Mouse (Mus musculus) kidney, embryonic 14.5 days (tissue): ENCODE data around the gene Fam69b. TPM values are rescaled to one million over a fixed set of nuclear protein-coding genes. Genes with fewer than 3 reads are reported as not detected.

Source experiments
- ATAC-seq: fragments of 200-750 bp; cut with Nextera tagmentation; 2 replicates; pipeline ENCODE4 v1.8.0; 2017; ENCODE audit warnings: moderate number of reproducible peaks, mild to moderate bottlenecking, moderate TSS enrichment, moderate library complexity; ENCODE audit not compliant: low FRiP score, low TSS enrichment
- H3K27ac ChIP-seq: fragments of 300-500 bp; sonication (generic); 2 replicates; pipeline ENCODE4 v1.5.1; 2014; ENCODE audit warnings: low read depth, mild to moderate bottlenecking, low read length, moderate library complexity, mixed read lengths
- H3K27me3 ChIP-seq: fragments of 300-500 bp; sonication (generic); 2 replicates; pipeline ENCODE4 v1.6.1; 2014; ENCODE audit warnings: mild to moderate bottlenecking, low read length; ENCODE audit not compliant: control insufficient read depth, insufficient read depth
- H3K36me3 ChIP-seq: fragments of 300-500 bp; sonication (generic); 2 replicates; pipeline ENCODE4 v1.6.1; 2014; ENCODE audit warnings: low read length, mixed read lengths; ENCODE audit not compliant: control insufficient read depth, insufficient read depth
- H3K4me1 ChIP-seq: fragments of 300-500 bp; sonication (generic); 2 replicates; pipeline ENCODE4 v1.6.1; 2014; ENCODE audit warnings: low read length, mixed read lengths; ENCODE audit not compliant: control insufficient read depth, insufficient read depth
- H3K4me2 ChIP-seq: fragments of 300-500 bp; sonication (generic); replicated peaks from 2 replicates; pipeline ENCODE4 v1.6.1; 2014; ENCODE audit warnings: low read depth, mild to moderate bottlenecking, low read length
- H3K4me3 ChIP-seq: fragments of 300-500 bp; sonication (generic); 2 replicates; pipeline ENCODE4 v1.5.1; 2014; ENCODE audit warnings: mild to moderate bottlenecking, low read length
- H3K9ac ChIP-seq: fragments of 300-500 bp; sonication (generic); 2 replicates; pipeline ENCODE4 v1.6.1; 2014; ENCODE audit warnings: low read depth, mild to moderate bottlenecking, low read length, moderate library complexity
- H3K9me3 ChIP-seq: fragments of 300-500 bp; sonication (generic); 2 replicates; pipeline ENCODE4 v1.6.1; 2016; ENCODE audit warnings: low read length; ENCODE audit not compliant: control insufficient read depth
- WGBS: fragments of 180-500 bp; shearing (Covaris S2); extraction: QIAGEN DNeasy Blood & Tissue Kit; methylation state at CpG from one replicate; pipeline ENCODE4 v1.1.7; 2014; 5-methylcytosine and 5-hydroxymethylcytosine counted together
- polyA plus RNA-seq: library from polyadenylated mRNA; unstranded; fragments of >200 nt; fragmentation: Nextera tagmentation; extraction: Ambion mirVana; gene quantifications from 2 replicates; pipeline ENCODE4 v1.2.1, GENCODE M21; 2014

Fam69b gene
- polyA plus RNA-seq, 1 experiment from 2014 or later: 39.1 TPM

- no peaks in the 10 kb centered on the region for H3K36me3 ChIP-seq
Observed at GRCm38 (mm10) chr2:26626081-26626480, 2.2 kb upstream of the Fam69b start.

GRCm38 (mm10) chr2:26628792-26629437 lies 658 bp downstream of the Fam69b start:
- H3K27me3 ChIP-seq: no peaks in the 10 kb centered on the region
- H3K36me3 ChIP-seq: peaks cover 3% of the 10 kb centered on the region; the same call in 1 of the 2 replicates
- peak overlapping the region; percentile 48 for H3K4me3 ChIP-seq
- H3K9ac ChIP-seq: peak overlapping the region; percentile 87
- ATAC-seq: peak; percentile 36
- peaks cover 23% of the 10 kb centered on the region for H3K4me1 ChIP-seq
- H3K9me3 ChIP-seq: no peaks in the 10 kb centered on the region
- WGBS: 20% methylated on average over 5 of the region's 5 CpGs
- peak overlapping the region; percentile 97 for H3K4me2 ChIP-seq
- peak overlapping the region; percentile 1; the same call in 1 of the 2 replicates for H3K27ac ChIP-seq

More at GRCm38 (mm10) chr2:26626081-26626480, 2.2 kb upstream of the Fam69b start:
- Histone ChIP-seq H3K9ac (no peak overlapping the region), H3K4me1 (peaks cover 23% of the 10 kb centered on the region), H3K4me2 (no peak overlapping the region), H3K9me3 (no peaks in the 10 kb centered on the region), H3K27ac (no peak overlapping the region), H3K4me3 (no peak overlapping the region), H3K27me3 (no peaks in the 10 kb centered on the region)
- no peak for ATAC-seq
- 74% methylated on average over 3 of the region's 3 CpGs for WGBS

- H3K4me2 ChIP-seq: no peak overlapping the region
- no peak for ATAC-seq
- no peaks in the 10 kb centered on the region for H3K9me3 ChIP-seq
- H3K4me1 ChIP-seq: peaks cover 24% of the 10 kb centered on the region
- H3K4me3 ChIP-seq: no peak overlapping the region
- 70% methylated on average over 16 of the region's 16 CpGs for WGBS
- H3K9ac ChIP-seq: no peak overlapping the region
- no peak overlapping the region for H3K27ac ChIP-seq
- H3K36me3 ChIP-seq: peaks cover 41% of the 10 kb centered on the region
- no peaks in the 10 kb centered on the region for H3K27me3 ChIP-seq
Observed at GRCm38 (mm10) chr2:26632541-26633395, 4.5 kb downstream of the Fam69b start.

GRCm38 (mm10) chr2:26633953-26634530 lies 5.8 kb downstream of the Fam69b start:
- H3K4me3 ChIP-seq: no peak overlapping the region
- H3K27ac ChIP-seq: no peak overlapping the region
- WGBS: 69% methylated on average over 4 of the region's 4 CpGs
- no peaks in the 10 kb centered on the region for H3K27me3 ChIP-seq
- no peak overlapping the region for H3K9ac ChIP-seq
- no peaks in the 10 kb centered on the region for H3K9me3 ChIP-seq
- no peak overlapping the region for H3K4me2 ChIP-seq
- H3K36me3 ChIP-seq: peaks cover 50% of the 10 kb centered on the region
- no peak for ATAC-seq
- peaks cover 29% of the 10 kb centered on the region for H3K4me1 ChIP-seq

GRCm38 (mm10) chr2:26634629-26635488 lies 6.6 kb downstream of the Fam69b start:
- 0 out of 2 replicates have a peak, but pooled peaks have one; percentile 8 for ATAC-seq
- Histone ChIP-seq H3K27me3 (no peaks in the 10 kb centered on the region), H3K9me3 (no peaks in the 10 kb centered on the region), H3K4me3 (no peak overlapping the region), H3K4me2 (no peak overlapping the region), H3K4me1 (peaks cover 24% of the 10 kb centered on the region), H3K9ac (no peak overlapping the region), H3K36me3 (peaks cover 50% of the 10 kb centered on the region), H3K27ac (0 out of 2 replicates have a peak overlapping the region, but pooled peaks have one; percentile 3)
- 70% methylated on average over 12 of the region's 12 CpGs for WGBS

GRCm38 (mm10) chr2:26635489-26636324 lies 7.5 kb downstream of the Fam69b start:
- H3K27me3 ChIP-seq: no peaks in the 10 kb centered on the region
- H3K4me3 ChIP-seq: no peak overlapping the region
- no peak overlapping the region for H3K4me2 ChIP-seq
- peaks cover 19% of the 10 kb centered on the region for H3K4me1 ChIP-seq
- H3K9me3 ChIP-seq: no peaks in the 10 kb centered on the region
- ATAC-seq: no peak
- no peak overlapping the region for H3K9ac ChIP-seq
- WGBS: 75% methylated on average over 21 of the region's 21 CpGs
- H3K27ac ChIP-seq: no peak overlapping the region
- peaks cover 50% of the 10 kb centered on the region for H3K36me3 ChIP-seq

- no peaks in the 10 kb centered on the region for H3K27me3 ChIP-seq
- H3K27ac ChIP-seq: no peak overlapping the region
- peaks cover 16% of the 10 kb centered on the region for H3K4me1 ChIP-seq
- peaks cover 50% of the 10 kb centered on the region for H3K36me3 ChIP-seq
- no peaks in the 10 kb centered on the region for H3K9me3 ChIP-seq
- no peak for ATAC-seq
- H3K9ac ChIP-seq: no peak overlapping the region
- no peak overlapping the region for H3K4me3 ChIP-seq
- no peak overlapping the region for H3K4me2 ChIP-seq
- 61% methylated on average over 2 of the region's 2 CpGs for WGBS
Observed at GRCm38 (mm10) chr2:26636325-26636635, 8.0 kb downstream of the Fam69b start.
